Mouse (Mus musculus): ENCODE data around the gene Cdkal1. TPM values are rescaled to one million over a fixed set of nuclear protein-coding genes. Genes with fewer than 3 reads are reported as not detected.

Cdkal1 gene
- total RNA-seq, 2 experiments from 2014 or later: 21.3 to 34.2 TPM

DNA sequence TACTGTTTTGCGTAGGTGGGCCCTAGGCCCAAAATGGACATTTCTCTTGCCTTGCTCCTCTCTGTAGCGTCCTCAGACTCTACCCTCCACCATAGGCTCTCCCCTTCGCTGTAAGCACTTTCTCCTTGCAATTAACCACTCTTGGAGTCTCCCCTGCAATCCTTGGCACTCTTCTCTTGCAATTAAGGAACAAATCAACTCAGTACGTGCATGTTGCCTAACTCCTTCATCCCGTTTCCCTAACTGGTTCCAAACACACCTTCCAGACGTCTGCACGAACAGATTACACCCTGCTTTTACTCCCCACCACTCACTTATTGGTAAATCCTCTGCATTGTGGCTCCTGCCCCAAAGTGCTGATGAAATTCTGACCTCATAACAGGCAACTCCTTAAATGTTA lies 358.2 kb downstream of the Cdkal1 start:
- no peak for DNase-seq

DNA sequence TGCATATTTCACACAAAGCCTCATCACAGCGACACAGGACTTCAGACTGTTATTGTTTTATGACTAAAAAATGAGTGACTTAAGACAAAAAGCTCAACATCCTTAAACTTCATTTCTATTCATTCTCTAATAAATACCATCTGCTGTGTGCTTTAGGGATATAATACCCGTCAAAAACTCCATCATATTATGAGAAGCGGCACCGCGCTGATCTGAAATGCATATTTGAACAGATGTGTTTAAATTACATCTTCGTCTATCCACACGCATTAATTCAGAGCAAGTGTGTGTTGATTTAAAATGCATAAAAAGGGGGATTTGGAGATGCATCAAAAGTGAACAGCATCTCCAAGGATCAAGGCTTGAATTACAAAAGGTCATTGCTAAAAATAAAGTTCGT lies 365.1 kb downstream of the Cdkal1 start:
- DNase-seq: no peak

DNA sequence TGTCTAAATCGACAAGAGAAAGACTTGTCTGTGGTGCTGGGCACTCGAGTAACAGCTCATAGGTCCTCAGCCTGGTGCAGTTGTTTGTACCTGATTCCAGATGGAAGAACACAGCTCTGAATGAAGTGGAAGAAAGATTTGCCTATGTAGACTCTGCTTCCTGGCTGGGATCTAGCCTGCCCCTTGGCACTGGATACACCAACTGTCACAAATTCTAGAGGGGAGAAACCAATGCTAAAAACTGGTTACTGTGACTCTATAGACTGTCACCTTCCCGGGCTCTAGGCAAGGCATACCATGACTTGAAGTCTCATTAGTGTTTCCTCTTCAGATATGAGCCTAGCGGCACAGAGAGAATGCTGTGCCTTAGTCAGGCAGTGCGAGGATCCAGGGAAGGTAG lies 366.0 kb downstream of the Cdkal1 start:
- DNase-seq: no peak

DNA sequence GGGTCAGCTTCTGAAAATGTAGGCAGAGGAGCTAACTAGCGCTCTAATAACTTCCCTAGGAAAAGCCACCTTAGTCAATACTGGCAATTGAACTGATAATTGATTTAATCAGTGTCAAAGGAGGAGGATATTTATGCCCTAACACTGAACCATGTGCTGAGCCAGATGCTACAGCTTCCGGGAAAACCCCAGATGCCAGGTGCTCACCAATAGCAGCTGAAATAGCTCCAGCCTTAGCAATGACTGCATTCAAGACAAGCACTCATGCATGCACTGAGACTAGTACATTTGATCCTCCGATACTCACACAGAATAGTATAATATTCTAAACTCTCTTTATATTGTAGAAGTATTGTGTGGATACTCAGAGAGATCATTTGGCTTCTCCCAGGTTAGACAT lies 368.8 kb downstream of the Cdkal1 start:
- no peak for DNase-seq

DNA sequence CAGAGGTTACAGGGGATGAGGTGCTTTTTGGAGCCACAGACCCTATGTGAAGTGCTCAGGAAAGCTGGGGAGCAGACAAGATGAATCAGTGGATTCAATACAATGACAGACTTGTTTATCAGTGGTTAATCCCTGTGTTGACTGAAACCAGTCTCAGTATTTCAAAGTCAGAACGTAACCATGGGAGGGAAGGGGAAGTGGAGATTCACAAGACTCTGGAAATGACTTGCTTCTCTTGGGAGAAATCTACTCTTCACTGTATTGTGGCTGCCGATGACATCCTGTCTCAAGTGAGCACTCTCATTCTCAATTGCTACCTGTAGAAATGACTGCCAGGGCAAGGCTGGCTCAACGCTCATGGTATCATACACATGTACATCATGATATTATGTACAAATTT lies 371.5 kb downstream of the Cdkal1 start:
- no peak for DNase-seq

DNA sequence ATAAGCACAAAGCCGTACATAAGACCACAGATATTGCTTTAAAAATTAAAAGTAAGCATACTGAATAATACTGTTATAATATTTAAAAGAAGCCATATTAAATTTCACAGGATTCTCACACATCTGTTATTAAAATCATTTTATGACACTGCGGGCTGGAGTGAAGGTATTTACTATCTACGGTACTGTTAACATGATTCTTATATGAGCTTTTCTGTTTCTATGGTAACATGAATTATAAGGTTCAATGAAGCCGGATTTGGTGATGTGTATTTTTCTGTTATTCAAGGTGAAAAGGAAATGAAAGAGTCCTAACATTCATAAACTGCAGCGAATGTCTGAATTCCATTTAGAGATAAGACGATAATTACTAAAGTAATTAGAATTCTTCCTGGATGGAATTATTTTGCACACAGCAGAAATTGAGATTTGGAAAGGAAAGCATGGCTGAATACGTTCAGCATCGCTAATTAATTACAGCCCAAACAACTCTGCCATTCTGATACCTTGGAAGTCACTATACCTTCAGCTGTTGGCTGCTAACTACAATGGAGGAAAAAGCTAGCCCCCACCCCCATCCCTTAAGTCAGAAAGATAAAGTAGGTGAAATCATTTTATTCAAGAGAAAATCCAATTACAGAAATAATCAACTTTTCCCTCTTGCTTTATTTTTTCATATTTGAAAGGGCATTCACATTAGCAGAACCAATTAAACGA lies 373.2 kb downstream of the Cdkal1 start:
- no peak for DNase-seq

DNA sequence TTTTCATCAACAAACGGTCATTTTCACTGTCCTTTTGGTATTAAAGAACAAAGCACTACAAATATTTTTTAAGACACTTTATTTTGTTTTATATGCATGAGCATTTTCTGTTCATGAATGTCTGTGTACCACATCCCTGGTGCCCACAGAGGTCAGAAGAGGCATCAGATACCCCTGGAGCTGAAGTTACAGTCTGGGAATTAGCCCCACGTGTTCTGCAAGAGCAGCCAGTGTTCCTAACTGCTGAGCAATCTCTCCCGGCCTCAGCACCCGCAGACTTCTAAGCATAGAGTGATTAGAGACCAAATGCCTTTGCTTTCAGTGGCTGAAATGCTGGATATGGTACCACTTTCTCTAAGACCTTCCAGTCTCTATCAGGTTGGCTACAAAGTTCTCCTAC lies 379.1 kb downstream of the Cdkal1 start:
- DNase-seq: no peak

DNA sequence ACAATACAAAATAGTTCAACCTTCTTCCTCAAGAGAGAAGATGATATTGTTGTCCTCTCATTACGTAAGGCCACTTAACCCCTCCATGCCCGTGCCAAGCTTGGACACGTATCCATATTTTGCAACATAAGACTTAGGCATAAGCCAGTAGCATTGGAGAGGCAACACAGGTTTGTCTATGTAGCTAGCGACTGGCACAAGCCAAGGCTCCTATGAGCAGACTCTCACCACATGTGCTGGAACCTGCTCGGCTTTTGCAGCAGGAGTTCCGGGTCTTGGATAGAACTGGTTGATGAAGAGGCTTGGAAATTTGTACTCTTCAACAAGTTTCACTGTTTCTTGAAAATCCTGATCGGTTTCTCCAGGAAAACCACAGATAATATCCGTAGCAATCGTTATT lies 381.2 kb downstream of the Cdkal1 start:
- DNase-seq: no peak

DNA sequence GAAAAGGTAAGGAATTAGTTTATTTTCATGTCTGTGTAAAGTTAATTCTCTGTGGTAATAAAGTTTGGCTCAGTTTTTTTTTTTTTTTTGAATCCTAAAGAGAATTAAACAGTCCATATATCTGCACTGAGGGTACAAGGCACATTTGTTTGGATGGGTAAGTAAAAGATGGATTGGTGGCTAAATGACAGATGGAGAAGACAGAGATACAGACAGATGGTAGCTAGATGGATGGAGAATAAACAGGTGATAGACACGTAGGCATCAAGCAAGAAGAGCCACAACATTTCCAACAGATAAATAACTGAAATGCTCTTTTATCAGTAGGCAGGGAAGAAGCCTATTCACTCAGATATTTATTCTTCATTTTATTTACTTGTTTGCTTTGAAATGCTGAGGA lies 381.7 kb downstream of the Cdkal1 start:
- DNase-seq: no peak

DNA sequence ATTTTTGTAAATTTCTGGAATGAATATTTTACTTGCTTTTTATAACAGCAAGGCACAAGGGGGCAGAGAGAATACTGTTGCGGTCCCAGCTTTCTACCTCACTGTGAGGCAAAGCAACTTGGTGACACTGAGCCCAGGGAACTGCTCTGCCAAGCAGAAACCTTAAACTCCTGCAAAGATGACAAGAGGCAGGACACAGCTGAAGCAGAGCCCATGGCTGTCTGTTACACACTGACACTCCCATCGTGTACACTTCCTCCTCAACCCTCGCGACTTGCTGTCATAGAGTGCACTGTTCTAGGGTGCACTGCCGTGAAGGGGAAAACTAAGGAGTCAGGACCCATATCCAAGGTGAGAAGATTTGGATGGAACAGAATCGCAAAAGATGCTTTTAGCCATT lies 393.2 kb downstream of the Cdkal1 start:
- DNase-seq: no peak

DNA sequence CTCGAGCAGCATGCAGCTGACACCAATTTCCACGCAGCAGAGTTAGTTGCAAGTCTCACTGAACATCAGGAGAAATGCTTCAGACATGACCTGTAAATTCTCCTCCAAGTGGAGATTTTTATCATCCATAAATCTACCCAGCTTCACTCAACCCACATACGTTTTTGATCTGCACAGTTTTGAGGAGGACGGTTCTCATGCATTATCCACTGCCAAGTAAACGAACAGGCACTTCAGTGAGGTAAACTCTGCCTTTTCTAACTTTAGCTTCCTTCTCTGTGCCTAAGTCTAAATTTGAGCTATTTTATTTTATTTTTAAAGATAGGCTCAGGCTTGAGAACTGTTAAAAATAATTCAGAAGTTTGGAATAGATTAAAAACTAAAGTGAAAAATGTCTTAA lies 394.7 kb downstream of the Cdkal1 start:
- no peak for DNase-seq

DNA sequence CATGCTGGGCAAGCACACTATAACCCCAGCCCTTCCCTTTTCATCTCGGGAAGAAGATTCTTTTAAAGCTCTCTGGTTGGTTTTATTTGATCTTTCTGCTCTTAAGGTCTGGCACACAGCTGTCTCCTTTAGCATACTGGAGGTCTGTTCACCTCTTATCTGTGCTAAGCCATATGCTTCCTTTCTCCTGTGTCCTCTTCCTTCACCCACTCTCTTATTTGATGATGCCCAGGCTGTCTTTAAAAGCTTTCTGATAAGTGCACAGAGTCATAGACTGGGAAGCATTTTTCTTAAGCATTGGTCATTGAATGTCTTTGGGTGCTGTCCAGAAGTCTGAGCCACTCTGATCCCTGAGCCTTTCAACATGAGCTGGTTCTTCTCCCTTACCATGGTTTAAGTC lies 397.1 kb downstream of the Cdkal1 start:
- DNase-seq: no peak

DNA sequence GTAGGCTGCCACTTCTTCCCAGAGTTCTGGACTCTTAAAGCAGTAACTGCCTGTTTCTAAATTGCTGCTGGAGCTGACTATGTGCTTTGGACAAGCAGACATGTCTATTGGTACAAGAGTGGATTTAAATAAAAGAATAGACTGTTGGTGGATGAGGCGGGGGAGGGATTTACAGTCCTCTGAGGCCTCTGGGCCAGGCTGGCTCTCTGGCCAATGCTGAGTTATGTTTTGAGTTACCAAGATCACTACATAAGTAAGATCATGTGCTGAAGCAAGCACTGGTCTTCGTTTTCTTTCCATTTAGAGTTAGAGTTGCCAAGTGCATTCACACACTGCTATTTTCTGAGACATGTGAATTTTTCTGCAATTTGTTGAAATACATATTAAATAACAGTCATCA lies 418.4 kb downstream of the Cdkal1 start:
- no peak for DNase-seq

DNA sequence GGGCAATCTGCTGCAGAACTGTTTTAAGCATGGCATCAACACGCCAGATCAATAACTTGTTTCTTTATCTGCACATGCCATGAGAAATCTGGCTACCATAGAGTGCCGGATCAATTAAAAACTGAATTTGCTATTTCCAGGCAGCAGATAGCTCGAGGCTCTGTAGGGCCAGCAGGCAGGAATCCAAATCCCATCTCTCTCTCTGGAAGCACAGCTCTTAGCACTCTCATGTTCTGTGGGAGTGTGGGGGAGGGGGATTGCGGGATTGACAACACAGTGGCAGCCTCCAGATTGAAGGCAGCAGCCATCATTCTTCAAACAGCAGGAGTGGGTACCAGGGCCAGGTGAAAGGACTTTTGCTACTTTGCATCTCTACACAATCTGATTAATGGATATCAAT lies 420.7 kb downstream of the Cdkal1 start:
- no peak for DNase-seq

DNA sequence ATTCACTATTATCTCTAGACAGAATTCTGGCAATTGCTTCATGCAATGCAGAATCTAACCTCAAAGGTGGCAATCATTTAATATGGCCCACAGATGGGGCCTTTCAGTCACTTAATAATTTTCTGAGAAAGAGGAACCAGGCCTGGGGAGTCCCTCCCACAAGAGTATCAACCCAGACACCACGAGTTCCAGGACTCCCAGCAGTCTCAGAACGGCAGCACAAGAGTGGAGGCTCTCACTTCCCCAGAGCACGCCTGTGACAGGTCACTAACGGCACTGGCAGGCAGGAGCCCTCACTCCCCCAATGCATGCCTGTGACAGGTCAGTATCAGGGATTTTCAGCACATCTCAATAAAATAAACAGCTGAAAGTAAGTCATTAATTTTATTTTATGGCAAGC lies 424.6 kb downstream of the Cdkal1 start:
- no peak for DNase-seq

DNA sequence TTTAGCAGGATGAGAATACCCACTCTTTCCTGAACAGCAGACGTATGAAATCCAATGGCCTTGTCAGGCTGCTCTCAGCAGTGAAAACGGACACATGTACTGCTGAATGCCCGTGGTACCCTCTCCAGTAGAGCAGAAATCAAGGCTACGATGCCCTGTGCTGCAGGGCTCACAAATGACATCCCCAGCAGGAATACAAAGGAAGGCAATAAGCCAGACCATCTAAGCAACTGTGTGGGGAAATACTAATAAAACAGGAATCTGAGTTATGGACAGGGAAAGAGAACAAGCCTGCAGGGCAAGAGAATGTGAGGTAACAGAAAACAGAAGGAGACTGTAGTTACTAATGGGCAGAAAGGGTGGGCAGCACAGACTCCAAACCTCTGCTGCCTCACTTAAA lies 425.6 kb downstream of the Cdkal1 start:
- DNase-seq: no peak

DNA sequence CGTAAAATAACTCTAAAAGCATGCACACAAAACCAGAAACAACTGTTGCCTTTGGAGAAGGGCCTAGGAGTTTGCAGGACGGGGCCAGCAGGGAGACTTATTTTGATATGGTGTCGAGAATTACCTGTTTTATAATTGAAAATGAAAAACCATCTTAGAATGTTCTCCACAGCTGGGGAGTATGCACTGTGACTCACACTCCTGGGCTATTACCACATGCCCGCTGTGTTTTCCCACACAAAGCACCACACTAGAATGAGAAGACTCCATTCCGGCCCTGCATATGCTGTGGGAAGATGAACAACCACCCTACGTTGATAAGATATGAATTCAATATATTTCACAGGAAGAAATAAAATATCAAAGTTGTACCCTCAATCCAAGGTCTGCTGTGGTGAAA lies 426.3 kb downstream of the Cdkal1 start:
- DNase-seq: no peak

DNA sequence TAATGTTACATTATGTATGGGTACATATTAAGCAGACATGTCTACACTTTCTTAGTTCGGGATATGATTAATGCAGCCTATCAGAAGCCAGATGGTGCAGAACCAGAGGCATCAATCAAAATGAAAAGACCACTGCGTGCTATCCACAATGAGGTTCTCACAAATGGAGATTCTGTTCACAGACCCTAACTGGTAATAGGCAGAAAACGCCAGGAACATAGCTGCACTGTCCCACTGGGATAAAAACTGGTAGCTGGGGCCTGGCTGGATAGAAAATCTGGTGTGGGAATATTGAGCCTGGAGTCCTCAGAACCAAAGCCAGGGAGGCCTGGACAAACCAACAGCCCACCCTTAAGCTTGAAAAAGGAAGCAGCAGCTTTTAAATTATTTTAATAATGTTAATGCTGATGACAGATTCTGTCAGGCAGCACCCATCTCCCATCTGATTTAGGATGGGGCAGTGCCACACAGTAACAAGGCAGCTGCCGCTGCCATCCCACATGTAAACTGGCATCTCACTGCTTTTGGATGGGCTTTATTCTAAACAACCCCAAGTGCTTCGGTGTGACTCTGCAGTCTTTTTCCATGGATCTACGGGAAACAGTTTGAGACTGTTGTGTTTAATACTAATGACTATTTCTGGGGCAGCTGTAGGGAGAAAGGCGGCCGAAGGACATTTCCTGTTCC lies 438.9 kb downstream of the Cdkal1 start:
- no peak for DNase-seq

DNA sequence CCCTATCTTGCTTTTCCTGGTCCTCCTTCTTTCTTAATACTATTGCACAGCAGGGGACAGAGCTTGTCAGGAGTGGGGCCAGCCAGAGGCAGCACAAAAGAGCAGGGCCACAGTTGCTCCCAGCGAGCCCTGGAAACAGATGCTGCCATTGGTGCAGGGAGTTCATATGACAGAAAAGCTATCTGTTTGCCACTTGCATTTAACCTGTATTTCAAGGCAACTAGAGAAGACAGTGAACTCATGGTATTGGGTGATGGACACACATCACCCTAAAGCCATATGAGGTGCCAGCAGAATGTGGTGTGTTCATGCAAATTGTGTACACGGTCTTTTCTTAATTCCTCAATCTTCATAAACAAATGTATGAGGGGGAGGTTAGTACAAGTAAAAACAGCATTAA lies 439.5 kb downstream of the Cdkal1 start:
- DNase-seq: no peak

DNA sequence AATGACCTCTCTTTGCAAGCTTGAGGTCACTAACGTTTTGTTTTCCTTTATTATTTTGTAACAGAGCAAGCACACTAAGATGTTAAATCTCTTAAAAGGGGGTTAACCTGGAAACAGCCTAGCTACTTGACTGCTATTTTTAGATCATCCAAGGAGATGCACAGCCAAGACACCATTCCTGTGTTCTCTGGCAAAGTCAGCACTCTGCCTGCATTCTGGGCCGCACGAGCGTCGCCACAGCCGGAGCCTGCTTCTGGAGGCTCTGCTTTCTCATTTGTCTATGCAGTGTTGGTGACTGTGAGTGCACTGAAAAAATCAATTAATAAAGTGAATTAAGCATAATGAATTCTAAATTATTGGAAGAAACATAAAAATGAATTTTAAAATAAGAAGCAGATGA lies 440.6 kb downstream of the Cdkal1 start:
- DNase-seq: no peak

DNA sequence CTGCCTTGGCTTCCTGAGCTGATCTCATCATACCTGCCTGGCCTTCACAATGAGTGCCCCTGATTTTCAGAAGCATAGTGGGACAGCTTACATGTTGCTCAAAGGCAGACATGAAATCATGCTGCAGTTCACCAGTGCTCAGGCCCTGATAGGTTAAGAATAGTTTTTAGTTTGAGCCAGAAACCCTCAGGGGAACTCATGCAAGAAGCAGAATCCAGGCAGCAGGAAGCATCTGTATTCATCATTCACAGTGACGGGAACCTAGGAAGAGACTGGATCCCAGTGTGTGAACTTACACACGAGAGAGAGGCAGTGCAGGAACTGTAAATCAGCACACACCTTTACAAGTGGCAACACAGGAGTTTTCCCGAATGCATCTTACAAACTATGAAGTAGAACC lies 441.0 kb downstream of the Cdkal1 start:
- DNase-seq: no peak

DNA sequence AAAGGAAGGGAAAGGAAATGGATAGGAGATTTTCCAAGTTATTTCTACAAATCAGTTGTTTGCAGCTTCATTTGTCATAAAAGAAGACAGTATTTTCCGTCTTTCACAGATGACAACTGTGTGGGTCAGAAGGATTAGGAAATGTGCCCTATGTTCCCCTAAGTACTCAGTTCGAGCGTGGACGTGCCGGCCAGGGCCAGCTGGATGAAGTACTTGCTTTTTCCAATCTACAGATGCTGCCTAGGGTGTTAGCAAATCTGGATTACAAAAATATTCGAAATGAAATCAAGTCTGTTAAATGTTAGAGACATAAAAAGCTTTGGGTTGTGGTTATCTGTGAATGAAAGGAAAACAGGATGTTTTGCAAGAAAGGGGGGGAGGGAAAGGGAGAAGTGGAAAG lies 444.3 kb downstream of the Cdkal1 start:
- no peak for DNase-seq

DNA sequence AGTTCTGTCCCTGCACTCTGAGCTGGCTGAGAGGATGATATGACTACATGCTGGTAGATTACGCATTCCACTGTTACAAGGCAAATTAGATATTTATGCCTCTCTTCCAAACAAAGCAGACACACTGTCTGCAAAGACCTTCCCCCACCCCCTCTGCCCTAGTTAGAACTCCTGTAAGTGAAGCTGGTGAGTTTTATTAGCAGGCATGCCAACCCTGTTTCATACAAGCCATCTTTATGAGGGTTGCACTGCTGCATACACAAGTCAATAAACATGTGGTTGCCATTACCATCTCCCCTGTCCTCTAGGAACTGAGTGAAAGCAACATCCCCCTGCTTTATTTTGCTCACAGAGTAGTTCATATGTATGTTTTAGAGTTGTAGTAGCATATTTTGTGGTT lies 447.9 kb downstream of the Cdkal1 start:
- no peak for DNase-seq

DNA sequence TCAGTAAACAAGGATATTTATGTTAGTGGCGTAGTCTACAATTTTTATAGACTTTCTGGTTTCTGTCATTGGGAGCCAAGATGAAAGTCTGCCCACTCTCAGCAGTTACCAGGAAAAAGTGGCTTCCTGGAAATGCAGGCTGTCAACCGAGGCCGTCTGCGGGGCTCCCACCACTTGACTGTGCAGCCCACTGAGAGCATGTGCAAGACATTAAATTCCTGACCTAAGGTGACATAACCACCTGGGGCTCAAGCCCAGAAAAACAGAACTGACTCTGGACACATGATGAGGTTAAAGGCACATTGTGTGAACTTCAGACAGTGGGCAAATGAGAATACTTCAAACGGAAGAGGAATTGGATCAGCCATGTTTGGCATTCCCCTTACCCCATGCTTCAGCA lies 450.2 kb downstream of the Cdkal1 start:
- no peak for DNase-seq

DNA sequence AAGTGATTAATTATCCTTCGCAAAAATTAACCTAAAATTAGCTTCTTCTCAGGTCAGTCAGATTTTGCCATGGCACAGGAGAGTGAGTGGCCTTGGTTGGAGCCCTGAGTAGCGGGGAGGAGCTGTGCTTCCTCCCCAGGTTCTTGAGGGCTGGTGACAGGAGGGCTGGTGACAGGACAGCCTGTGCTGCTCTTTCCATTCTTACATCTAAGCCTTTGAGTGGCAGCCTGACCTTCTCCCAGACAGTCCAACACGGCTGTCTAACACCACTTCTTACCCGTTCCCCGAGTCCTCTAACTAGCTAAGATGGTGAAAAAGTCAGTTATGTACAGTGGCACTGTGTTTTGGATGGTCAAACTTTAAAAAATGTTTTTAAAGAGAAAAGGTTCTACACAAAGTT lies 452.3 kb downstream of the Cdkal1 start:
- DNase-seq: no peak

Measured in adrenal gland, postnatal 10 days (tissue).